Mouse (Mus musculus) right cerebral cortex, postnatal 10 days (tissue): ENCODE data around the gene Pih1d2.

Experiments
- DNase-seq, 2 experiments: peaks; one replicate each; pipeline ENCODE4 v3.0.0; 2021; ENCODE audit warnings: low spot score in 2 of 2

The Pih1d2 gene

DNA sequence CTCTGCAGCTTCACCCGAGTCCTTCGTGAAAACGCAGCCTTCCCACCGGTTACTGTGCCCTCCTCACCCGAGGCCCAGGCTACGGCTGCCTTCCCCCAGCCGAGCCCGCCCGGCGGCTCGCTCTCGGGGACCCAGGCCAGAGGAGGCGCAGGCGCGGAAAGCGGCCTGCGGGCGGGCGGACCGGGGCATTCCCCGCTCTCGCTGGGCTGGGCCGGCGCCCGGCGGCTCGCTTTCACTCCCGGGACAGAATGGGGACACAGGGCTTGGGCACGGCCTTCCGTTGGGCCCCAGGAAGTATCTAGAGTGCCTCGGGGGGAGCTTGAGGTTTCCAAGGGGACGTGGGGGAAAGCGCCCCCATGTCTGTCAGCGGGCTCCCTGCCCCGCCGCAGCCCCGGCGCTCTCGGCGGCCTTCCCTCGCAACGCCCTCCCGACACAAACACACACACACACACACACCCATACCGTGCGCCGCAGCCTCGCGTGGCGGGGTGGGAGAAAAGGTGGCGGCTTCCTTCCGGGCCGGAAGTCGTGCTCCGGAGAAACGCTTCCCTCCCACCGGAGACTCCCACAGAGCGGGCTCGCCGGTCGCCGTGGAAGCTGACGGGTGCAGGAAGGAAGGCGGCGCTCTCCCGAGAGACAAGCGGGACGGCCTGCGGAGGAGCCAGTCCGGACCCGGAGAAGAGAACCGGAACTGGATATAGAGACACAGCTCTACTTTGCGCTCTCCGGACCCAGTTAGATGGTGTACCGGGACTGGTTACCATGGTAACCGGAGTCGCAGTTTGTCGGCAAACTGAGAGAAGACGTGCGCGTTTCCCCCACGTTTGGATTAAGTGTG is at the start of gene Pih1d2, which contains the start of gene Nkapd1:
Pih1d2 (plus strand) TSS at position 556 of the 838 bp plus-strand sequence.
Nkapd1 (minus strand) TSS at position 699 of the 838 bp plus-strand sequence.
- peak; percentile 92 to 93 for DNase-seq

- no peak for DNase-seq
These were observed 49.7 kb upstream of the Pih1d2 start for GRCm38 (mm10) chr9:50567372-50567771.

DNA sequence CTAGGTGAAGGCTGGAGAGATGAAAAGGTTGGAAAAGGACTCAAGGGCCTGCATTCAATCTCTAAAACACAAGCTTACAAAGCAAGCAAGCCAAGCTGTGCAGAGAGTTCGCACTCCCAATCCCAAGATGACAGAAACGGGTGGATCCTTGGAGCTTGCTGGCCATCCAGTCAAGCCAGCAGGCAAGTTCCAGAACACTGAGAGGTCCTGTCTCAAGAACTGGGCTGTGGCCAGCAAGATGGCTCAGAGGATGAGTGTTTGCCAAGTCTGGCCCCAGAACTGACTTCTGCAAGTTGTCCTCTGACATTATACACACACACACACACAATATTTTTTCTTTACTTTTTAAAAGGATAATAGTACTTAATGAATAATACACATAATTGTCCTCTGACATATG is 49.2 kb upstream of the Pih1d2 start:
- DNase-seq, result no peak

- DNase-seq, result no peak
These were observed 47.3 kb upstream of the Pih1d2 start for GRCm38 (mm10) chr9:50569599-50570525.

DNA sequence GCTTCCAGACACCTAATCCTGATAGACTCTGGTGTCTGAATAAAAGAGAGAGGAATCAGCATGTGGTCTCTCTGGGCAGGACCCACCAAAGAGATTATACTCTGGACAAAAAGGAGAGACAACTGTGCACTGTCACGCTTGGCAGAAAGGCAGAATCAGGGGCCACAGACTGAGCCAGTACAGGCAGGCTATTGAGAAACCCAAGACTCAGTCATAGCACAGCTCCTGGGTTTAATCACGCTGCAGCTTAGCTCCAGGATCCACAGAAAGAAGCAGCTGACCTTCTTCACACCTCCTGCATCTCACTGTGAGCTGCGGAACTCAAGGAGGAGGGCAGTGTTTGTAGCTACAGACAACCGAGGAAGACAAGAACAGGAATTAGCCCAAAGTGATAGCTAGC is 36.8 kb upstream of the Pih1d2 start:
- DNase-seq, result no peak

GRCm38 (mm10) chr9:50585145-50585818 is 31.8 kb upstream of the Pih1d2 start:
- no peak for DNase-seq

DNA sequence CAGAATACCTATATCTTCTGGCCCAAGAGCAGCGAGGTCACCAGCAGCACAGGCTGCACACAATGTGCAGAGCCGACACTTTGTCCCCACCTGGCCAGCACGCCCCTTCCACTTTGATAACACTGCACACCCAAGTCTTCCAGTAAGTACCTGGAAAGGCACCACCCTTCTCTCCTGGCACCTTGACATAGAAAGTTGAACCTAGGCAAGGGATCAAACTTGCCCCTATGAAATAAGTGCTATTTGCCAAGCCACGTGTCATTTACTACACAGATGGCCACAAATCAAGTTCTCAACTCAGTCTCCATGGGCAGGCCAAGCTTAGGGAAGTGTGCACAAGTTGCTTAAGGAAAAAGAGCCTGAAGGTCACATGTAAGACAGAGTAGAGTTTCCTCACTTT is 30.2 kb upstream of the Pih1d2 start:
- DNase-seq, result no peak

- DNase-seq, result no peak
These were observed 26.1 kb upstream of the Pih1d2 start for GRCm38 (mm10) chr9:50590856-50591518.

DNA sequence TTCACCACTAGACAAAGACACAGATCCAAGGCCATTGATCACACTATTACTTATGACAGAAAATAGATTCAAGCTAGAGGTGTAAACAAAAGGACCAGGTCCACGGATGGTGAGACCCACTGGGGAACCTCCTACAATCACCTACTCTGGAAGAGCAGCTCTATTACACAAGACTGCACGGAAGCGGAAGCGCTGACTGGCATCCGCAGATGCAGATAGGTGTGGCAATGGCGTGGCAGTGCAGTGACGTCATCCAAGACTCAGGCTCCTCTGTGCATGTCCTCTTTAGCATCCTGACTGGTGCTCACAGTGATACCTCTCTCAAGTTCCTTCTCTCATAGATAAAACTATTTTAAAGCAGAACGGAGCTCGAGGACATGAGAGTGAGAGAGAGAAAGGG is 24.2 kb upstream of the Pih1d2 start:
- no peak for DNase-seq

DNA sequence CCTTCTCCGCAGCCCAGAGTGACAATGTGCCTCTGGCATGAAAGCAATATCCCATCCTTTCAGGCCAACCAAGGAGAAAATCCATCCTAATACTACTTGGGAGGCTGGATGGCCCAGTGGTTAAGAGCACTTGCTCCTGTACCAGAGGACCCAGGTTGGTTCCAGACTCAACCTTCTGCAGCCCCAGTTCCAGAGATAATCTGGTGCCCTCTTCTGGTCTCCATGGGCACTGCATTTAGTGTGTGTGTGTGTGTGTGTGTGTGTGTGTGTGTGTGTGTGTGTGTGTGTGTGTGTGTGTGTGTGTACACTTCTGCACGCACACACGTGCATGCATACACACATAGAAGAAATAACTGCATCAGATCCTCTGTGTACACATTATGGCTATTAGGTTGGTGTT is 23.6 kb upstream of the Pih1d2 start:
- DNase-seq, result no peak

GRCm38 (mm10) chr9:50594794-50595417 is 22.2 kb upstream of the Pih1d2 start:
- no peak for DNase-seq

- DNase-seq, result no peak
These were observed 20.1 kb upstream of the Pih1d2 start for GRCm38 (mm10) chr9:50596973-50597372.

- DNase-seq, result no peak
These were observed 15.6 kb upstream of the Pih1d2 start for GRCm38 (mm10) chr9:50601536-50601935.

GRCm38 (mm10) chr9:50602055-50602845 is 14.9 kb upstream of the Pih1d2 start:
- no peak for DNase-seq

DNA sequence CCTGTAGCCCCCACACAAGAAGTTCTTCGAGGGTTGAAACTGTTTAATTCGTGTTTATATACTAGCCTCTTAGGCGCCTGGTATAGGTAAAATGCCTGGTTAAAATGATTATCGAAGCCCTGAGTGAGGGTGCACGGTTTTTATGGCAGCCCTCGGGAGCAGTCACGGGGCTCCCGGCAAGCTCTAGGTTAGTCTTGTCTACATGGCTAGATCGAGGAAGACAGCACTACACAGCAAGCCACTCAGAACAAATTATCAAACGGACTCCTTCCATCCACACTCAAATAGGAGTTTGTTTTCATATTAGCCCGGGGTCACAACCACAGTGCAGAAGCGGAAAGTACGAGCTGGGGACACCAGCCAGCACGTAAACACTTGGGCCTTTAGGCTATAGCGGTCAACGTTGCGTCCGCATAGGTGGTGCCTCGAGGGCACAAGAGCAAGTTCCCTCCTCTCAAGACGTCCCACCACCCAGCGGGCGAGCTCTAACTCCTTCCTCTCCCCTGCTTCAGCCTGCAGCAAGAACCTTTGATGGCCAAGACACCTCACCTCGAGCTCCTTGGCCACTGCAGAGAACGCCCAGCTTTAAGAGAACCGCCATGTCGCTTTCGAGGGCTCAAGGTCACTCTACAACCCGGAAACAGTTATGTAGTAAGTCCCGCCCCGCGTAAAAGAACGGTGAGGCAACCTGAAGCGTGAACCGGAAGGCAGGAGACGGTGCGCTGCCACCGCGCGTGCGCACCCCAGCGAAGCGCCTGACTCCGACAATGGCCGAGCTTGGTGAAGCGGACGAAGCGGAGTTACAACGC is 13.7 kb upstream of the Pih1d2 start, which contains the start of the genes Sdhd and Timm8b:
Sdhd (minus strand) TSS at position 624 of the 809 bp plus-strand sequence.
Timm8b (plus strand) TSS at position 722 of the 809 bp plus-strand sequence.
- peak; percentile 97 to 98 for DNase-seq

DNA sequence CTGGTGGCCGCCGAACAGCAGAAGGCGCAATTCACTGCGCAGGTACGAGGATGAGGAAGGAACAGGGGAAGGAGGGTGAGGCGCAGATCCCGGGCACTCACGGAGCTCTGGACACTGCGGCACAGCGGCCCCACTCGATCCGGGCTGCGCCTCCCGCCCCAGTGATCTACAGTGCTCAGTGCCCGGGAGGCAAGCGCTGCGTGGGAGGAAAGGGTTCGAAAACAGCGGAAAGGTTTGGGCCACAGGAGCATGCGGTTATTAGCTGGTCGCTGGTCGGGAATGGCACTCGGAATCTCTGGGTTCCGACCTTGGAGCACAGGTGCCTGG is 13.2 kb upstream of the Pih1d2 start:
- no peak for DNase-seq

GRCm38 (mm10) chr9:50604338-50604737 is 12.8 kb upstream of the Pih1d2 start:
- DNase-seq, result no peak

GRCm38 (mm10) chr9:50612115-50612514 is 5.0 kb upstream of the Pih1d2 start:
- DNase-seq, result peak in 1 of 2 experiments; percentile 40

- no peak for DNase-seq
These were observed 960 bp upstream of the Pih1d2 start for GRCm38 (mm10) chr9:50616161-50616560.
